Mouse (Mus musculus): ENCODE measurements around the gene Prkcb. TPM values are rescaled to one million over a fixed set of nuclear protein-coding genes. Genes with fewer than 3 reads are reported as not detected.

Gene Prkcb
- total and polyA plus RNA-seq, 3 experiments: 3.6 to 4.5 (median 3.8) TPM

DNA sequence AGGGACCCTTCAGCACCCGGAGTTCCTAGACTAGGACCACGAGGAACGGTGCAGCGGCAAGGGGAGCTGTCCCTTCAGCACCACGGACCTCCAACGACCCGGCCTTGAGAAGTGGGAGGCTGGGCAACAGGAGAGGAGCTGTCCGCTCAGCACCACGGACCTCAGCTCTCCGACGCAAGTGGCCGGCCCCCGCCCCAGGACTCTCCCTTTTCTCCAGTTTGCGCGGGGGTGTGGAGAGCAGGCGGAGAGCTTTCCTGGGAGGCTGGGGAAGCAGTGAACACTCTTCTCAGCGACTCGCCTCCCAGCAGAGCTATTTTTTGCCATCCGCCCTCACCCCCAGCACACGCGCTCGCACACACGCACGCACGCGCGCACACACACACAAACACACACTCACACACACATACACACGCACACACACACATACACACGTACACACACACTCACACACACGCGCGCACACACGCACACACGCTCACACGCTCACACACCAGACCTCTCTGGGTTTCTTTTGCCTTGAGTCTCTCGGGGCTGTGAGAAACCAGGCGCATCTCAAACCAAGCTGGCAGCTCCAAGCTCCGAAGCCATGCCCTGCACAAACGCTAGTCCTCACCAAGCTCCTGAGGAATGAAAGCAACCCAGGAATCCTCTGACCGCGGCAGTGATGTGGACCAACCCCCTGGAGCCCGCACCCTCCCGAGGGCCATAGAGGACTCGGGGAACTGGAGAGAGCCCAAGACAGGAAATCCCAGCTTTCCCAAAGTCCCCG lies 382.5 kb downstream of the Prkcb start:
- no peaks in the 10 kb centered on the region for H3K4me1 ChIP-seq (ENCODE audit: control insufficient read depth, insufficient read depth, low read length)
- peak; percentile 77 to 83 for DNase-seq
- no peaks in the 10 kb centered on the region for H3K79me2 ChIP-seq (replicated peaks; ENCODE audit: control insufficient read depth, insufficient read depth, low read length)
- no peaks in the 10 kb centered on the region for H3K36me3 ChIP-seq (ENCODE audit: control insufficient read depth, insufficient read depth, low read length)
- no peak overlapping the region for H3K27ac ChIP-seq
- peak; percentile 55; the same call in 1 of the 2 replicates for TF ChIP-seq EP300 (IDR thresholded peaks at IDR 0.05; ENCODE audit: insufficient read depth, low read depth, low read length)
- TF ChIP-seq CTCF (IDR thresholded peaks at IDR 0.05): no peak
- intact Hi-C loops (cut with DNase I): loop anchor here (10.0 kb wide), 2 partner anchors 196 to 254 kb away; no protein-coding TSS in a partner anchor
- H3K27me3 ChIP-seq (ENCODE audit: control insufficient read depth, insufficient read depth, low read length): peaks cover 1% of the 10 kb centered on the region; the same call in 1 of the 2 replicates
- H3K4me3 ChIP-seq: no peak overlapping the region
- H3K9ac ChIP-seq (ENCODE audit: low read depth, low read length): no peak overlapping the region
- WGBS: 5% methylated on average over 44 of the region's 45 CpGs

DNA sequence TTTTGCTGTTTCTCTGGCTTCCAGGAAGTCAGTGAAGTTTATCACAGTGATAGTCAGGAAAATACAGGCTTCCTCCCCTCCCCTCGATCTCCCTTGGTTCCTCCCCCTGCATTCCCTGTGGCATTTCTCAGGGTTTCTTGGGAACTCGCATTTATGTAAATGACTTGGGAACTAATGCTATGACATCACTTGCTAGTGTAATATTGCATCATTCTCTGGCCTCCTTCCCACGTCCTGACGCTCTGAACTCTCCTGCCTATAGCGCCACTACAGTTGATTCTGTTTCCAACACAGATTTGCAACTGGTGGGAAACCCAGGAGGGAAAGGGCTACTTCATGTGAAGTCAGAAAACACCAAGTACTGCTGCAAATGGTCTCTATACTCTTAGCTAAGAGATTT lies 384.4 kb downstream of the Prkcb start:
- H3K36me3 ChIP-seq (ENCODE audit: control insufficient read depth, insufficient read depth, low read length): no peaks in the 10 kb centered on the region
- H3K27ac ChIP-seq: no peak overlapping the region
- no peak for TF ChIP-seq CTCF (IDR thresholded peaks at IDR 0.05)
- no peak for TF ChIP-seq POLR2A (IDR thresholded peaks at IDR 0.05; ENCODE audit: insufficient read depth, low read depth, low read length)
- no peak for TF ChIP-seq EP300 (IDR thresholded peaks at IDR 0.05; ENCODE audit: insufficient read depth, low read depth, low read length)
- H3K4me1 ChIP-seq (ENCODE audit: control insufficient read depth, insufficient read depth, low read length): no peaks in the 10 kb centered on the region
- no peak for DNase-seq
- no peaks in the 10 kb centered on the region for H3K79me2 ChIP-seq (replicated peaks; ENCODE audit: control insufficient read depth, insufficient read depth, low read length)
- no peak overlapping the region for H3K4me3 ChIP-seq
- H3K9ac ChIP-seq (ENCODE audit: low read depth, low read length): no peak overlapping the region
- intact Hi-C loops (cut with DNase I): loop anchor here (10.0 kb wide), 2 partner anchors 198 to 252 kb away; no protein-coding TSS in a partner anchor
- H3K27me3 ChIP-seq (ENCODE audit: control insufficient read depth, insufficient read depth, low read length): peaks cover 1% of the 10 kb centered on the region; the same call in 1 of the 2 replicates
- WGBS: 21% methylated on average over 5 of the region's 5 CpGs

DNA sequence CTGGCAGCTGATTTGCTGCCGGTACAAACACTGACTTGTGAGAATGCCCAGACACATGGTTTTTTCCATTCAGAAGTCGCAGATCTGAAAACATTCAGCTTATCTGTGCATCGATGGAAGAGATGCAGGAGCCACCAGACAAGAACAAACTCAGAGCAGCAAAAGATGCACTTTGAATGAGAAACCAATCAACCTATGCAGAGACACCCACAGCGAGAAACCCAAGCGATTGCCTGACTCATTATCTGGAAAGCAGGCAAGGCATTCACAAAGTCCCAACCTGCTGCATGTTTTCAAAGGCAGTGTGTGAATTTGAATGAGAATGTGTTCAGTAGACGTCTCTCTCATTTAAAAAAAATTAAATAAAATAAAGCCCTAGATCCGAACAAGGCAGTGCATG lies 386.7 kb downstream of the Prkcb start:
- WGBS: 63% methylated on average over 7 of the region's 7 CpGs

More for the DNA sequence above, 386.7 kb downstream of the Prkcb start:
- intact Hi-C loops (cut with DNase I): loop anchor here (10.0 kb wide), 2 partner anchors 200 to 250 kb away; no protein-coding TSS in a partner anchor
- no peak for TF ChIP-seq EP300 (IDR thresholded peaks at IDR 0.05; ENCODE audit: insufficient read depth, low read depth, low read length)
- TF ChIP-seq POLR2A (IDR thresholded peaks at IDR 0.05; ENCODE audit: insufficient read depth, low read depth, low read length): no peak
- no peak for TF ChIP-seq CTCF (IDR thresholded peaks at IDR 0.05)
- DNase-seq: no peak
- H3K4me1 ChIP-seq (ENCODE audit: control insufficient read depth, insufficient read depth, low read length): no peaks in the 10 kb centered on the region
- H3K9ac ChIP-seq (ENCODE audit: low read depth, low read length): no peak overlapping the region
- peaks cover 1% of the 10 kb centered on the region; the same call in 1 of the 2 replicates for H3K27me3 ChIP-seq (ENCODE audit: control insufficient read depth, insufficient read depth, low read length)
- H3K4me3 ChIP-seq: no peak overlapping the region
- no peaks in the 10 kb centered on the region for H3K79me2 ChIP-seq (replicated peaks; ENCODE audit: control insufficient read depth, insufficient read depth, low read length)
- no peak overlapping the region for H3K27ac ChIP-seq
- H3K36me3 ChIP-seq (ENCODE audit: control insufficient read depth, insufficient read depth, low read length): no peaks in the 10 kb centered on the region

Other genes with a start within 250 kb of the Prkcb start
- gene Ubfd1, start 221.6 kb upstream of the Prkcb start, total RNA-seq (2021): 10 to 100 TPM; 30.4 to 37.2 TPM
- 17.8 and 27.6 TPM in 2 replicates for gene Ubfd1, start 221.6 kb upstream of the Prkcb start, polyA plus RNA-seq (2012; rRNA removed)
- gene Ears2, start 221.5 kb upstream of the Prkcb start, total RNA-seq (2021): 10 to 100 TPM; 11.8 to 12.9 TPM
- 10.6 and 11.8 TPM in 2 replicates for gene Ears2, start 221.5 kb upstream of the Prkcb start, polyA plus RNA-seq (2012; rRNA removed)
- 1,000 to 10,000 TPM; 1,546 to 1,742 TPM for gene Ndufab1, start 186.9 kb upstream of the Prkcb start, total RNA-seq (2021)
- 502 and 847 TPM in 2 replicates for gene Ndufab1, start 186.9 kb upstream of the Prkcb start, polyA plus RNA-seq (2012; rRNA removed)
- gene Palb2, start 155.8 kb upstream of the Prkcb start, total RNA-seq (2021): under 1 TPM; 0.55 to 0.63 TPM
- 0.74 and 0.94 TPM in 2 replicates for gene Palb2, start 155.8 kb upstream of the Prkcb start, polyA plus RNA-seq (2012; rRNA removed)
- gene Dctn5, start 155.7 kb upstream of the Prkcb start, total RNA-seq (2021): 10 to 100 TPM; 25.3 to 26.1 TPM
- gene Dctn5, start 155.7 kb upstream of the Prkcb start, polyA plus RNA-seq (2012; rRNA removed): 40.5 and 55.8 TPM in 2 replicates
- gene Plk1, start 129.3 kb upstream of the Prkcb start, total RNA-seq (2021): under 1 TPM; 0.50 to 0.59 TPM
- 0.68 and 0.85 TPM in 2 replicates for gene Plk1, start 129.3 kb upstream of the Prkcb start, polyA plus RNA-seq (2012; rRNA removed)
- gene Ern2, start 102.5 kb upstream of the Prkcb start, total RNA-seq (2021): not detected
- gene Ern2, start 102.5 kb upstream of the Prkcb start, polyA plus RNA-seq (2012; rRNA removed): 0.53 TPM in 1 of 2 replicates, not detected in the other
- gene Chp2, start 69.3 kb upstream of the Prkcb start, total RNA-seq (2021): 1 to 10 TPM; 2.9 to 3.7 TPM
- 2.5 and 3.7 TPM in 2 replicates for gene Chp2, start 69.3 kb upstream of the Prkcb start, polyA plus RNA-seq (2012; rRNA removed)

Measured in heart, adult 2 months (tissue).